Mouse (Mus musculus) heart, adult 18-20 months (tissue): ENCODE measurements at regions not wholly inside any gene's neighbourhood (a gene's known extent, or its start where the extent isn't known, plus 50 kb on each side); places are given as distances from the start of the nearest gene placed in this dataset.

Experiments used
- microRNA-seq, 2 experiments: library from miRNA; unstranded; fragments of <30 nt; microRNA quantifications; one replicate each; pipeline ENCODE4 v1.2.0; 2022

Small RNA genes lying in the stretch of these regions (microRNA-seq; reads per million reads assigned to microRNA genes)
- 0 reads per million in 2 experiments for gene Gm22118
